Mouse (Mus musculus) kidney, embryonic 16.5 days (tissue): ENCODE data around the gene Lypd3. TPM values are rescaled to one million over a fixed set of nuclear protein-coding genes. Genes with fewer than 3 reads are reported as not detected.
"Not testable (repeated sequence)": the region's sequence is repeated elsewhere in the genome, so short reads cannot be mapped to it uniquely, and the experiment has no call there.

Experiments
- ATAC-seq: fragments of 200-750 bp; cut with Nextera tagmentation; 2 replicates; pipeline ENCODE4 v1.8.0; 2017; ENCODE audit warnings: moderate TSS enrichment; ENCODE audit not compliant: low FRiP score, low TSS enrichment
- H3K27ac ChIP-seq: fragments of 300-500 bp; sonication (generic); 2 replicates; pipeline ENCODE4 v1.5.1; 2014; ENCODE audit warnings: low read length
- H3K27me3 ChIP-seq: fragments of 300-500 bp; sonication (generic); 2 replicates; pipeline ENCODE4 v1.6.1; 2014; ENCODE audit warnings: low read length, control low read depth, mixed read lengths; ENCODE audit not compliant: insufficient read depth
- H3K36me3 ChIP-seq: fragments of 300-500 bp; sonication (generic); 2 replicates; pipeline ENCODE4 v1.6.1; 2014; ENCODE audit warnings: low read length, control low read depth, mixed read lengths; ENCODE audit not compliant: insufficient read depth
- H3K4me1 ChIP-seq: fragments of 300-500 bp; sonication (generic); 2 replicates; pipeline ENCODE4 v1.6.1; 2014; ENCODE audit warnings: low read length, control low read depth, mixed read lengths; ENCODE audit not compliant: insufficient read depth
- H3K4me2 ChIP-seq: fragments of 300-500 bp; sonication (generic); replicated peaks from 2 replicates; pipeline ENCODE4 v1.6.1; 2014; ENCODE audit warnings: low read depth, low read length
- H3K4me3 ChIP-seq: fragments of 300-500 bp; sonication (generic); 2 replicates; pipeline ENCODE4 v1.5.1; 2014; ENCODE audit warnings: mild to moderate bottlenecking, low read length
- H3K9ac ChIP-seq: fragments of 300-500 bp; sonication (generic); replicated peaks from 2 replicates; pipeline ENCODE4 v1.6.1; 2014; ENCODE audit warnings: low read length
- H3K9me3 ChIP-seq: fragments of 300-500 bp; sonication (generic); 2 replicates; pipeline ENCODE4 v1.6.1; 2016; ENCODE audit warnings: low read length, control low read depth
- WGBS: fragments of 180-500 bp; shearing (Covaris S2); extraction: QIAGEN DNeasy Blood & Tissue Kit; methylation state at CpG from one replicate; pipeline ENCODE4 v1.1.7; 2014; 5-methylcytosine and 5-hydroxymethylcytosine counted together
- polyA plus RNA-seq: library from polyadenylated mRNA; unstranded; fragments of >200 nt; fragmentation: Nextera tagmentation; extraction: Ambion mirVana; gene quantifications from 2 replicates; pipeline ENCODE4 v1.2.1, GENCODE M21; 2015

The Lypd3 gene
- polyA plus RNA-seq, 1 experiment from 2014 or later: 1.0 TPM

GRCm38 (mm10) chr7:24687519-24687918, 51.2 kb downstream of the Lypd3 start:
- H3K9ac ChIP-seq, H3K27me3 ChIP-seq, H3K36me3 ChIP-seq, H3K4me3 ChIP-seq, ATAC-seq, H3K27ac ChIP-seq, H3K9me3 ChIP-seq, H3K4me2 ChIP-seq, H3K4me1 ChIP-seq: not testable (repeated sequence)
- 87% methylated on average over 10 of the region's 10 CpGs for WGBS

Other genes starting within 250 kb of the Lypd3 start
- 28.3 and 31.9 TPM in 2 replicates for gene Smg9, start 236.9 kb upstream of the Lypd3 start, polyA plus RNA-seq
- gene Irgc1, start 184.3 kb upstream of the Lypd3 start, polyA plus RNA-seq: not detected in 2 replicates
- 16.3 and 18.5 TPM in 2 replicates for gene Plaur, start 174.1 kb upstream of the Lypd3 start, polyA plus RNA-seq
- gene Cadm4, start 154.5 kb upstream of the Lypd3 start, polyA plus RNA-seq: 4.3 and 6.6 TPM in 2 replicates
- 60.5 and 67.6 TPM in 2 replicates for gene Zfp428, start 129.5 kb upstream of the Lypd3 start, polyA plus RNA-seq
- gene AC161166.1, start 124.1 kb upstream of the Lypd3 start, polyA plus RNA-seq: 0.42 and 0.80 TPM in 2 replicates
- 7.2 and 7.8 TPM in 2 replicates for gene Irgq, start 105.9 kb upstream of the Lypd3 start, polyA plus RNA-seq
- 0.64 and 1.0 TPM in 2 replicates for gene Pinlyp, start 90.4 kb upstream of the Lypd3 start, polyA plus RNA-seq
- gene Xrcc1, start 90.3 kb upstream of the Lypd3 start, polyA plus RNA-seq: 159 and 164 TPM in 2 replicates
- 53.0 and 55.2 TPM in 2 replicates for gene Ethe1, start 49.0 kb upstream of the Lypd3 start, polyA plus RNA-seq
- 3.8 and 3.9 TPM in 2 replicates for gene Zfp575, start 48.9 kb upstream of the Lypd3 start, polyA plus RNA-seq
- gene Phldb3, start 25.8 kb upstream of the Lypd3 start, polyA plus RNA-seq: 0.14 and 0.22 TPM in 2 replicates
- 0.20 TPM in 1 of 2 replicates, not detected in the other for gene Tex101, start 40.1 kb downstream of the Lypd3 start, polyA plus RNA-seq
- gene BC049730, start 72.7 kb downstream of the Lypd3 start, polyA plus RNA-seq: not detected in 2 replicates
- not detected in 2 replicates for gene Gm4763, start 90.4 kb downstream of the Lypd3 start, polyA plus RNA-seq
- gene Cd177, start 123.8 kb downstream of the Lypd3 start, polyA plus RNA-seq: 0.30 and 0.61 TPM in 2 replicates
- gene Ceacam10, start 140.7 kb downstream of the Lypd3 start, polyA plus RNA-seq: 0.44 TPM in 1 of 2 replicates, not detected in the other
- gene Gm9844, start 225.7 kb downstream of the Lypd3 start, polyA plus RNA-seq: 8.3 and 21.9 TPM in 2 replicates
- gene Lypd4, start 233.4 kb downstream of the Lypd3 start, polyA plus RNA-seq: not detected in 2 replicates
- gene Dmrtc2, start 233.5 kb downstream of the Lypd3 start, polyA plus RNA-seq: not detected in 2 replicates
- gene Rps19, start 247.8 kb downstream of the Lypd3 start, polyA plus RNA-seq: 2,217 and 2,364 TPM in 2 replicates